In genomic region chr17:49223651-49224050, GRCm38 (mm10) we compare ENCODE assay signal across 19 mouse cellular contexts.
DNase-seq lines count a peak whose midpoint lies in the region; ATAC-seq and TF ChIP-seq lines count a peak whose summit lies in the region.
"Had no signal": no experiment of that assay in that cellular context is flagged by ENCODE, and none has a peak within 500 bp of the region (broad histone marks: within the 10 kb centered on the region; RNA-seq: fewer than 3 reads in every experiment).

No protein-coding gene starts in this region.

- no peak overlapping the region for H3K4me2 ChIP-seq in lung, embryonic 16.5 days (ENCODE audit: low read depth, low read length)
- H3K4me2 ChIP-seq in kidney, postnatal 0 days (ENCODE audit: low read length), result no peak overlapping the region
- H3K4me2 ChIP-seq in stomach, embryonic 15.5 days, result no peak overlapping the region
- H3K4me2 ChIP-seq: forebrain, embryonic 12.5 days; hindbrain, embryonic 14.5 days; liver, embryonic 13.5 days had no signal

- intact Hi-C loops in heart, postnatal 14 days (cut with DNase I), result no loop called here
- intact Hi-C loops in left cerebral cortex, postnatal 36 days (cut with DNase I), result no loop called here

- TF ChIP-seq POLR2A in lung, adult 2 months (IDR thresholded peaks at IDR 0.05; ENCODE audit: borderline replicate concordance, extremely low read depth, low read depth, low read length), result no peak
- TF ChIP-seq POLR2A in thymus, adult 2 months (IDR thresholded peaks at IDR 0.05; ENCODE audit: control insufficient read depth, extremely low read depth, insufficient read depth, low read length, poor library complexity), result no peak

- 0 out of 2 replicates have a peak, but pooled peaks have one; percentile 28 for ATAC-seq in lung, embryonic 16.5 days (ENCODE audit: low read depth)
- ATAC-seq in kidney, postnatal 0 days (replicated peaks; ENCODE audit: low FRiP score, low read depth), result no peak
- no peak for ATAC-seq in stomach, embryonic 15.5 days (ENCODE audit: insufficient read depth, low FRiP score, low read depth)
- ATAC-seq: CD4-positive, CD25-positive, alpha-beta regulatory T cell, adult 4 months; midbrain, embryonic 16.5 days had no signal

- H3K36me3 ChIP-seq in lung, embryonic 16.5 days (ENCODE audit: control insufficient read depth, insufficient read depth, low read length), result no peaks in the 10 kb centered on the region
- H3K36me3 ChIP-seq in kidney, postnatal 0 days (ENCODE audit: insufficient read depth, low read length), result no peaks in the 10 kb centered on the region
- no peaks in the 10 kb centered on the region for H3K36me3 ChIP-seq in stomach, embryonic 15.5 days
- H3K36me3 ChIP-seq in thymus, adult 2 months (ENCODE audit: control insufficient read depth, insufficient read depth, low read length), result no peaks in the 10 kb centered on the region
- H3K36me3 ChIP-seq: forebrain, embryonic 12.5 days; liver, embryonic 13.5 days had no signal

- H3K9me3 ChIP-seq in lung, embryonic 16.5 days (ENCODE audit: control insufficient read depth, low read length), result no peaks in the 10 kb centered on the region
- H3K9me3 ChIP-seq in kidney, postnatal 0 days (replicated peaks; ENCODE audit: low read length), result no peaks in the 10 kb centered on the region
- no peaks in the 10 kb centered on the region for H3K9me3 ChIP-seq in stomach, embryonic 15.5 days
- H3K9me3 ChIP-seq: forebrain, embryonic 12.5 days; liver, embryonic 13.5 days had no signal

- H3K4me3 ChIP-seq in lung, embryonic 16.5 days (ENCODE audit: low read length), result no peak overlapping the region
- no peak overlapping the region for H3K4me3 ChIP-seq in lung, adult 2 months (replicated peaks; ENCODE audit: extremely low read depth, low read depth, low read length)
- H3K4me3 ChIP-seq in kidney, postnatal 0 days (replicated peaks; ENCODE audit: low read depth, low read length), result no peak overlapping the region
- no peak overlapping the region for H3K4me3 ChIP-seq in stomach, embryonic 15.5 days (replicated peaks)
- no peak overlapping the region for H3K4me3 ChIP-seq in thymus, adult 2 months (ENCODE audit: control insufficient read depth, insufficient read depth, low read length)
- H3K4me3 ChIP-seq: forebrain, embryonic 12.5 days; liver, embryonic 13.5 days had no signal

- peaks cover 3% of the 10 kb centered on the region; the same call in 1 of the 2 replicates for H3K4me1 ChIP-seq in lung, embryonic 16.5 days (replicated peaks; ENCODE audit: control insufficient read depth, insufficient read depth, low read length)
- H3K4me1 ChIP-seq in lung, adult 2 months (ENCODE audit: control insufficient read depth, insufficient read depth, low read length), result no peaks in the 10 kb centered on the region
- no peaks in the 10 kb centered on the region for H3K4me1 ChIP-seq in kidney, postnatal 0 days (replicated peaks; ENCODE audit: insufficient read depth, low read length)
- H3K4me1 ChIP-seq in stomach, embryonic 15.5 days, result 0 out of 2 replicates have a peak, but pooled peaks cover 4% of the 10 kb centered on the region
- H3K4me1 ChIP-seq in thymus, adult 2 months (replicated peaks; ENCODE audit: control insufficient read depth, insufficient read depth, low read length), result no peaks in the 10 kb centered on the region
- H3K4me1 ChIP-seq: forebrain, embryonic 12.5 days; liver, embryonic 13.5 days; megakaryocyte, embryonic 14.5 days had no signal

- H3K9ac ChIP-seq in lung, embryonic 16.5 days (ENCODE audit: low read length), result no peak overlapping the region
- H3K9ac ChIP-seq in kidney, postnatal 0 days (ENCODE audit: low read depth, low read length), result no peak overlapping the region
- no peak overlapping the region for H3K9ac ChIP-seq in stomach, embryonic 15.5 days
- H3K9ac ChIP-seq: forebrain, embryonic 12.5 days; hindbrain, embryonic 14.5 days; liver, embryonic 13.5 days had no signal

- no peak for DNase-seq in lung, adult 2 months
- peak; percentile 49 to 69 for DNase-seq in heart, postnatal 14 days
- peak; percentile 66 for DNase-seq in kidney, postnatal 0 days (ENCODE audit: low spot score)
- no peak for DNase-seq in thymus, adult 2 months
- DNase-seq in left cerebral cortex, postnatal 36 days (ENCODE audit: low spot score in 2 of 2), result no peak
- DNase-seq: adrenal gland, adult 8-10 months; cerebellum, adult 9-11 months; embryo, embryonic 11 days; left cerebral cortex, postnatal 4 days; liver, embryonic 13.5 days; right cerebral cortex, postnatal 25 days; thymus, adult 18-20 months had no signal

- no peaks in the 10 kb centered on the region for H3K27me3 ChIP-seq in lung, embryonic 16.5 days (ENCODE audit: control insufficient read depth, insufficient read depth, low read depth, low read length)
- H3K27me3 ChIP-seq in kidney, postnatal 0 days (ENCODE audit: insufficient read depth, low read length), result no peaks in the 10 kb centered on the region
- H3K27me3 ChIP-seq in stomach, embryonic 15.5 days (replicated peaks), result no peaks in the 10 kb centered on the region
- H3K27me3 ChIP-seq in thymus, adult 2 months (ENCODE audit: control insufficient read depth, insufficient read depth, low read length), result no peaks in the 10 kb centered on the region
- H3K27me3 ChIP-seq: liver, embryonic 13.5 days; megakaryocyte, embryonic 14.5 days had no signal

- 52% methylated on average over 2 of the region's 2 CpGs for WGBS in lung, embryonic 16.5 days
- WGBS in lung, adult 2 months, result 60% methylated on average over 2 of the region's 2 CpGs
- WGBS in kidney, postnatal 0 days, result 45% methylated on average over 2 of the region's 2 CpGs
- 52% methylated on average over 2 of the region's 2 CpGs for WGBS in stomach, embryonic 15.5 days
- WGBS in thymus, adult 2 months, result 79% methylated on average over 2 of the region's 2 CpGs

- H3K27ac ChIP-seq in lung, embryonic 16.5 days (ENCODE audit: low read length), result no peak overlapping the region
- H3K27ac ChIP-seq in kidney, postnatal 0 days, result no peak overlapping the region
- 0 out of 2 replicates have a peak overlapping the region, but pooled peaks have one; percentile 9 for H3K27ac ChIP-seq in stomach, embryonic 15.5 days
- no peak overlapping the region for H3K27ac ChIP-seq in thymus, adult 2 months (ENCODE audit: control insufficient read depth, insufficient read depth, low read length)
- H3K27ac ChIP-seq: forebrain, embryonic 12.5 days; hindbrain, embryonic 14.5 days; liver, embryonic 13.5 days had no signal

- no peak for TF ChIP-seq CTCF in lung, adult 2 months (IDR thresholded peaks at IDR 0.05; ENCODE audit: insufficient read depth, low read length)
- no peak for TF ChIP-seq CTCF in kidney, postnatal 0 days (IDR thresholded peaks at IDR 0.05; ENCODE audit: low read depth)
- TF ChIP-seq CTCF in thymus, adult 2 months (IDR thresholded peaks at IDR 0.05; ENCODE audit: borderline replicate concordance, control insufficient read depth, extremely low read depth, insufficient read depth, low read length, poor library complexity), result no peak

Comparison
In these comparisons a context has a peak if more than half of its experiments do, and no peak if none do; other contexts are left out.
1. DNase-seq: peak in heart, postnatal 14 days (2 of 2) and kidney, postnatal 0 days (single experiment); none in lung, adult 2 months (single experiment), thymus, adult 2 months (single experiment) and left cerebral cortex, postnatal 36 days (0 of 2).